Mouse (Mus musculus) stomach, postnatal 0 days (tissue): ENCODE measurements around the gene Trim17. TPM values are rescaled to one million over a fixed set of nuclear protein-coding genes. Genes with fewer than 3 reads are reported as not detected.

ENCODE experiments used
- ATAC-seq: fragments of 200-750 bp; cut with Nextera tagmentation; 2 replicates; pipeline ENCODE4 v1.8.0; 2017; ENCODE audit not compliant: low FRiP score, low TSS enrichment
- DNase-seq: peaks from one replicate; pipeline ENCODE4 v3.0.0-alpha.2; 2016; ENCODE audit warnings: low spot score
- H3K27ac ChIP-seq: fragments of 300-500 bp; sonication (generic); replicated peaks from 2 replicates; pipeline ENCODE4 v1.5.1; 2014; ENCODE audit warnings: mild to moderate bottlenecking, control low read depth
- H3K27me3 ChIP-seq: fragments of 300-500 bp; sonication (generic); 2 replicates; pipeline ENCODE4 v1.6.1; 2014; ENCODE audit warnings: low read length; ENCODE audit not compliant: control insufficient read depth, insufficient read depth
- H3K36me3 ChIP-seq: fragments of 300-500 bp; sonication (generic); 2 replicates; pipeline ENCODE4 v1.6.1; 2014; ENCODE audit warnings: low read length, mixed read lengths; ENCODE audit not compliant: control insufficient read depth, insufficient read depth
- H3K4me1 ChIP-seq: fragments of 300-500 bp; sonication (generic); replicated peaks from 2 replicates; pipeline ENCODE4 v1.6.1; 2014; ENCODE audit warnings: antibody characterized with exemption; ENCODE audit not compliant: control insufficient read depth, insufficient read depth
- H3K4me2 ChIP-seq: fragments of 300-500 bp; sonication (generic); replicated peaks from 2 replicates; pipeline ENCODE4 v1.6.1; 2014; ENCODE audit warnings: low read depth, mild to moderate bottlenecking, control low read depth, moderate library complexity
- H3K4me3 ChIP-seq: fragments of 300-500 bp; sonication (generic); 2 replicates; pipeline ENCODE4 v1.5.1; 2014; ENCODE audit warnings: low read depth, low read length, control low read depth
- H3K9ac ChIP-seq: fragments of 300-500 bp; sonication (generic); 2 replicates; pipeline ENCODE4 v1.6.1; 2014; ENCODE audit warnings: mild to moderate bottlenecking, low read length, control low read depth, mixed read lengths
- H3K9me3 ChIP-seq: fragments of 300-500 bp; sonication (generic); 2 replicates; pipeline ENCODE4 v1.6.1; 2016; ENCODE audit warnings: low read length; ENCODE audit not compliant: control insufficient read depth
- CTCF ChIP-seq: IDR thresholded peaks from 2 replicates; pipeline ENCODE4 v1.5.1; 2016; ENCODE audit warnings: antibody characterized with exemption, low read depth, mild to moderate bottlenecking, moderate library complexity
- EP300 ChIP-seq: optimal IDR thresholded peaks from 2 replicates; pipeline ENCODE3; 2016; ENCODE audit warnings: antibody characterized with exemption
- WGBS: fragments of 180-500 bp; shearing (Covaris S2); extraction: QIAGEN DNeasy Blood & Tissue Kit; methylation state at CpG from one replicate; pipeline ENCODE4 v1.1.7; 2014; 5-methylcytosine and 5-hydroxymethylcytosine counted together
- polyA plus RNA-seq: library from polyadenylated mRNA; unstranded; fragments of >200 nt; fragmentation: Nextera tagmentation; extraction: Ambion mirVana; gene quantifications from 2 replicates; pipeline ENCODE4 v1.2.1, GENCODE M21; 2015

Gene Trim17
- polyA plus RNA-seq, 1 experiment from 2014 or later, result 0.08 TPM

DNA sequence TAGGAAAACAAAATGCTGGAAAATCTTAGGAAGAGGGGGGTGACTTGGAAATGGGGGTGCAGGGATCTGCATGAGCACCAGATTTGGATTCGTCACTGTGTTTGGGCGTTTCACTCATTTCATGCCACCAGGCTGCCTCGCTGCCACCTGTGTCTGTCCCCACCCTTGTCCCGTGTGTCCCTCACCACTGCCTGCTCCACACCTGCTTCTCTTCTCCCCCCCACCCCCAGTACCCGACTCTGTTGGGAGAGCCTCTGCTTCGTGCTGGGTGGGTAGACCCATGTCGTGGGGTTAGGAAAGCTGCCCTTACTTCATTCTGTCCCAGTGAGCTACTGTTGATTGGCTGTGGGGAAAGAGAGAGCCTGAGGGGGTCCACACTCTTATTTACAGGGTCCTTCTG lies 30.2 kb downstream of the Trim17 start:
- H3K36me3 ChIP-seq, result peaks cover 15% of the 10 kb centered on the region; the same call in 1 of the 2 replicates
- no peak for ATAC-seq
- no peaks in the 10 kb centered on the region; the same call in 1 of the 2 replicates for H3K4me1 ChIP-seq
- DNase-seq, result no peak
- H3K9me3 ChIP-seq, result no peaks in the 10 kb centered on the region
- H3K9ac ChIP-seq, result no peak overlapping the region
- H3K4me3 ChIP-seq, result no peak overlapping the region
- no peaks in the 10 kb centered on the region for H3K27me3 ChIP-seq
- H3K4me2 ChIP-seq, result no peak overlapping the region
- WGBS, result 97% methylated on average over 7 of the region's 7 CpGs
- no peak overlapping the region for H3K27ac ChIP-seq
- TF ChIP-seq CTCF (no peak), EP300 (no peak)

DNA sequence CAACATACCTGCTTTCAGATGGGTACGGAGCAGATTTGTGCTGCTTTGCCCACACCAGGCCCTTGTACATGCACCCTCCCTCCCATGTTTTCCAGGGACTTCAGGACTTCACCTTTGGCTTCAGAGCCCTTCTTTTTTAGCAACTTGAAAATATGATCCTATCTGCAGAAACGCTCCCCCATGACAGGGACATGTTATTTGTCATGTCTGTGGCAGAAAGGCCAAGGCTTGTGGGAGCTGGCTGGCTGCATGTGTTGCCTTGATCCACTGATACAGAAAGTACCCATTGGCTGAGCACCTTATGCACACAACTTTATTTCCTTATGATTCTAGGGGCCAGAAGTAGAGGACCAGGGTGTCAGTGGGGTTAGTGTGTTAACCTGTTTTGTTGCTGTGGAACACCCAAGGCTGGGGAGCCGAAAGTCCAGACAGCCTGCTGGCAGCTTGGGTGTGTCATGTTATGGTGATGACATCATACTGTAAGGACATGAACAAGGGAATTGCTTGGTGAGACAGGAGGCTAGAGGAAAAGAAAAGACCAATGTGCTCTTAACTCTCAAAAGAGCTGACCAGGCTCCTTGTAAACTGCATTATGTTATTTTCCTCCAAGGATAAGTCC lies 30.9 kb downstream of the Trim17 start:
- TF ChIP-seq CTCF (no peak), EP300 (no peak)
- Histone ChIP-seq H3K9me3 (no peaks in the 10 kb centered on the region), H3K4me1 (no peaks in the 10 kb centered on the region), H3K9ac (no peak overlapping the region), H3K27me3 (no peaks in the 10 kb centered on the region), H3K4me2 (no peak overlapping the region), H3K36me3 (peaks cover 15% of the 10 kb centered on the region; the same call in 1 of the 2 replicates), H3K4me3 (no peak overlapping the region), H3K27ac (no peak overlapping the region)
- ATAC-seq (peak; percentile 61; the same call in 1 of the 2 replicates), DNase-seq (no peak)
- WGBS, result 77% methylated on average over 3 of the region's 3 CpGs

DNA sequence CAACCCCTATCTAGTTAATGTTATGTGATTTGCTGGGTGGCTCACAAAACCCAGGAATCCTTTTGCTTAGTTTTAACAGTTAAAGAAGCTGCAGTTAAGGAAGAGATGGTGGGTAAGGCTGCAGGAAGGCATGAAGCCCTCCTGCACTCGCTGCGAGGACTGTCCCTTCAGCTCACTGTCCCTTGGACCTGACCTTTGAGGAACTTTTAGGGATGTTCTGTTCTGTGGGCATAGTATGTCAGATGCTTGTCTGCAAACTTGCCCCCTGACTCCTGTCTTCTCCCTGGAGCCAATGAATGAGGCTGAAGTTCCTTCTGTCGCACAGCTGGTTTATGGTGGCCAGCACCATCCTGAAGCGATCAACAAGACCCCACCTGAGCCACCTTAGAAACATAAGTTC lies 34.7 kb downstream of the Trim17 start:
- no peak for DNase-seq
- TF ChIP-seq EP300 (no peak), CTCF (no peak)
- no peak overlapping the region for H3K4me2 ChIP-seq
- 95% methylated on average over 4 of the region's 4 CpGs for WGBS
- H3K9me3 ChIP-seq, result no peaks in the 10 kb centered on the region
- H3K27me3 ChIP-seq, result no peaks in the 10 kb centered on the region
- no peak overlapping the region for H3K27ac ChIP-seq
- no peak overlapping the region for H3K4me3 ChIP-seq
- no peak for ATAC-seq
- peaks cover 17% of the 10 kb centered on the region; the same call in 1 of the 2 replicates for H3K36me3 ChIP-seq
- H3K9ac ChIP-seq, result no peak overlapping the region
- no peaks in the 10 kb centered on the region for H3K4me1 ChIP-seq

DNA sequence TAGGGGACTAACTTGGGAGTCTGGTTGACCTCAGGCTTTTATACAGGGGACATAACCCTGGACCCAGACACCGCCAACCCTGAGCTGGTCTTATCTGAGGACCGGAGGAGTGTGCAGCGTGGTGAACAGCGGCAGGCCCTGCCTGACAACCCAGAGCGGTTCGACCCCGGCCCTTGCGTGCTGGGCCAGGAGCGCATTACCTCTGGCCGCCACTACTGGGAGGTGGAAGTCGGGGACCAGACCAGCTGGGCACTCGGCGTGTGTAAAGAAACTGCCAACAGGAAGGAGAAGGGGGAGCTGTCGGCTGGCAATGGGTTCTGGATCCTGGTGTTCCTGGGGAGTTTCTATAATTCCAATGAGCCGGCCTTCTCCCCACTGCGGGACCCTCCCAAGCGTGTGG lies 35.7 kb downstream of the Trim17 start:
- no peak for TF ChIP-seq EP300
- no peak for TF ChIP-seq CTCF
- no peak overlapping the region for H3K27ac ChIP-seq
- no peak overlapping the region for H3K9ac ChIP-seq
- H3K4me3 ChIP-seq, result no peak overlapping the region
- no peak overlapping the region for H3K4me2 ChIP-seq
- 85% methylated on average over 17 of the region's 17 CpGs for WGBS
- no peak for DNase-seq
- H3K9me3 ChIP-seq, result no peaks in the 10 kb centered on the region
- no peaks in the 10 kb centered on the region for H3K27me3 ChIP-seq
- H3K4me1 ChIP-seq, result no peaks in the 10 kb centered on the region
- peaks cover 16% of the 10 kb centered on the region; the same call in 1 of the 2 replicates for H3K36me3 ChIP-seq
- ATAC-seq, result no peak

GRCm38 (mm10) chr11:58990794-58991193 lies 36.3 kb downstream of the Trim17 start:
- TF ChIP-seq CTCF, result no peak
- TF ChIP-seq EP300, result no peak
- ATAC-seq (no peak), DNase-seq (no peak)
- no peaks in the 10 kb centered on the region for H3K27me3 ChIP-seq
- WGBS, result 69% methylated on average over 9 of the region's 9 CpGs
- peaks cover 11% of the 10 kb centered on the region; the same call in 1 of the 2 replicates for H3K36me3 ChIP-seq
- H3K9ac ChIP-seq, result no peak overlapping the region
- no peak overlapping the region for H3K4me3 ChIP-seq
- no peaks in the 10 kb centered on the region for H3K4me1 ChIP-seq
- no peak overlapping the region for H3K27ac ChIP-seq
- no peaks in the 10 kb centered on the region for H3K9me3 ChIP-seq
- H3K4me2 ChIP-seq, result no peak overlapping the region

DNA sequence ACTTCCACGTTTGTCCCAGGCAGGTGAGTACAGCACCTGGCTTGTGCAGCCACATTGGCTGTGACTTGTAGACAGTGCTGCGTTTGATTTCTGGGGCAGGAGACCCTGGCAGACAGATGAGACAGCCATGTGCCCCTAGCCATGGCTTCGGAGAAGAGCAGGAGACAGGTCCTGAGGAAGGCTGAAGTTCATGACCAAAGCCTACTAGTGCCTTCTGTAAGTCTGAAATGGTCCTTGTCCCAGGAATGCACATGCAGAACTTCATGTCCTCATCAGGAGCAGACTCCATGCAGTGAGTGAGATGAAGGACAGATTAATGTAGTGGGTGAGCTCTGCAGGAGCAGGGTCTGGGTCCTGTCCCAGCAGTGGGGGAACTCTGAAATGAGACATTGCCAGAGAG lies 37.4 kb downstream of the Trim17 start:
- no peak for DNase-seq
- Histone ChIP-seq H3K4me2 (no peak overlapping the region), H3K4me3 (no peak overlapping the region), H3K36me3 (peaks cover 8% of the 10 kb centered on the region; the same call in 1 of the 2 replicates), H3K9ac (no peak overlapping the region), H3K27me3 (no peaks in the 10 kb centered on the region), H3K4me1 (no peaks in the 10 kb centered on the region), H3K9me3 (no peaks in the 10 kb centered on the region), H3K27ac (no peak overlapping the region)
- ATAC-seq, result no peak
- TF ChIP-seq EP300 (no peak), CTCF (no peak)
- 73% methylated on average over 3 of the region's 3 CpGs for WGBS
